Mouse (Mus musculus) thymus, adult 2 months (tissue): ENCODE data around the gene Dbndd1.

Experiments
- CTCF ChIP-seq: fragments of 200-500 bp; IDR thresholded peaks from 2 replicates; pipeline ENCODE4 v1.5.1; 2012; ENCODE audit warnings: mild to moderate bottlenecking, control low read depth, low read length, moderate library complexity, borderline replicate concordance; ENCODE audit not compliant: control insufficient read depth, poor library complexity, insufficient read depth; ENCODE audit errors: extremely low read depth
- POLR2A ChIP-seq: fragments of 200-500 bp; IDR thresholded peaks from 2 replicates; pipeline ENCODE4 v1.6.1; 2012; ENCODE audit warnings: mild to moderate bottlenecking, low read length, control low read depth, moderate library complexity; ENCODE audit not compliant: control insufficient read depth, poor library complexity, insufficient read depth; ENCODE audit errors: extremely low read depth

GRCm38 (mm10) chr8:123518172-123518571 is 2.9 kb upstream of the Dbndd1 start:
- TF ChIP-seq CTCF (no peak), POLR2A (no peak)
